Mouse (Mus musculus) mature B cell (primary cell): Measurements from ENCODE around the gene Acad8.

Experiments
- in situ Hi-C: fragments of 300-500 bp; cut with MboI; formaldehyde crosslinking; loops from 2 replicates; pipeline ENCODE4 v1.14.3; 2019

Gene Acad8

DNA sequence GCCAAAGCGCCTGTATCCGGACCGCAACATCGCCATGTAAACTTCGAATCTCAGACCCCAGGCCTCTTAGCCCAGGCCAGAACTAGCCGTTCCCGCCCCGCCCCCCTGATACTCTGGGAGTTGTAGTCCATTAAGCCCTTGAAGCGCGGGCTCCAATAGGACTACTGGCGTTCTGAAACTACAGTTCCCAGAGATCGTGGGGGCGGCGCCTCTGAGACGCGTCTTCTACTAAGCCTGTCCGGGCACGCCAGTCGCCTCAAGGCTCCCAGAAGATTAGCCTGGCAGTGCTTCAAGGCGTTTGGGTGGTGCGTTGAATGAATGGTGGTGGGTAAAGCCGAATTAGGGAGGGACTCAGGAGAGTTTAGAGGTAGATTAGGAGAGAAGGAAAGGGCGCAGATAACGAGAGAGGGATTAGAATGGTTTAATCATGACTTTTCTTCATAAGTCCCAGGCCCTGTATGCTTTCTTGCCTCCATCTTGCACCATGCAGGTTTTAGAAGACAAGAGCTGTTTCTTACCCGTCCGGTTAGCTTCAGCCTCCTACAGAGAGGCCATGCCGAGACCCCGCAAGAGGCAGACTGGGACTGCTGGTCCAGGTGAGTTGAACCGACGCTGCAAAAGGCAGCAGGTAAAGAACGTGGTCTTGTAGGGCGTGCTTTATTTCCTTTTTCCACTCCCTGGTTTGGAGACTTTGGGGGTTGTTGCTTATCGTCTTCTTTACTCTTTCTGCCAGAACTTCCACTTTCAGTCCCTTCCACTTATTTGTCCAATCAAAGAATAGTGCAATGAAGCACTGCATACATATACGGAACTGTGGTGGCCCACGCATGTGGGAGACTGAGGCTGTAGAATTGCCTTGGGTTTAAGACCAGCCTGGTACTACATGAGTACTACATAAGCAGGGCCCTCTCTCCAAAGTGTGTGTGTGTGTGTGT, at the start of gene Acad8, which contains the start of gene Thyn1:
Gene Acad8 (minus strand): TSS at position 106 of the 935 bp plus-strand sequence.
Gene Thyn1 (plus strand): TSS at position 250 of the 935 bp plus-strand sequence.
- in situ Hi-C loops: no loop called here

DNA sequence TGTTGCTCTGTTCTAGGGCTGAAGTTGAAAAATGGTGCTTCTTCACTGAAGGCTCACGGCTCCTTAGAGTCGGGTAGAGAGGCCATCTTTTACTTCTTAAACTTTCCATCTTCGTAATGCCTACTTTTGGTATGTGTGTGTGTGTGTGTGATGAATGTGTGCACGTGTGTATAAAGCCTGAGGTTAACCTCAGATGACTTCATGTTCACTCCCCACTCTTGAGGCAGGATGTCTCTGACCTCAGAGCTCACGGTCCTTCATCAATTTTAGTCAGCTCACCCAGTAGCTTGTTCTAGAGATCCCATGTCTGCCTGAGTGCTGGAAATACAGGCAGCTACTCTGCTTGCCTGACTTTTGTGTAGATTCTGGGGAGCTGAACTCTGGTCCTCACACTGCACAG, 44.5 kb upstream of the Acad8 start:
- in situ Hi-C loops: no loop called here

DNA sequence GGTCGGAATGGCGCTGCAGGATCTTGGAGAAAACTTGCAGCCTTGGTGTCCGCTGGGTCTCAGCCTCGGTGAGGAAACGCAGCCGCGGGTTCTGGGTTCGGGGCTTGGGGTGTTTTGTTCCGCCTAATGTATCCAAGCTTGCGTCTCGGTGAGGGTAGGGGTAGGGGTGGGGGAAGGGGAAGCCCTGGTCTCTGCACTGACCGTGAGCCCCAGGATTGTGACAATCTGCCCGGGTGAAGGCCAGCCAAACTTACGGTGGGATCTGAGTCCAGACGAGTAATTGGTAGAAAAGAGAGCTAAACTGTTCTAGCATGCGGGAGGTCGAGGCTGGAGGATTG, 31.4 kb upstream of the Acad8 start:
- in situ Hi-C loops: no loop called here

DNA sequence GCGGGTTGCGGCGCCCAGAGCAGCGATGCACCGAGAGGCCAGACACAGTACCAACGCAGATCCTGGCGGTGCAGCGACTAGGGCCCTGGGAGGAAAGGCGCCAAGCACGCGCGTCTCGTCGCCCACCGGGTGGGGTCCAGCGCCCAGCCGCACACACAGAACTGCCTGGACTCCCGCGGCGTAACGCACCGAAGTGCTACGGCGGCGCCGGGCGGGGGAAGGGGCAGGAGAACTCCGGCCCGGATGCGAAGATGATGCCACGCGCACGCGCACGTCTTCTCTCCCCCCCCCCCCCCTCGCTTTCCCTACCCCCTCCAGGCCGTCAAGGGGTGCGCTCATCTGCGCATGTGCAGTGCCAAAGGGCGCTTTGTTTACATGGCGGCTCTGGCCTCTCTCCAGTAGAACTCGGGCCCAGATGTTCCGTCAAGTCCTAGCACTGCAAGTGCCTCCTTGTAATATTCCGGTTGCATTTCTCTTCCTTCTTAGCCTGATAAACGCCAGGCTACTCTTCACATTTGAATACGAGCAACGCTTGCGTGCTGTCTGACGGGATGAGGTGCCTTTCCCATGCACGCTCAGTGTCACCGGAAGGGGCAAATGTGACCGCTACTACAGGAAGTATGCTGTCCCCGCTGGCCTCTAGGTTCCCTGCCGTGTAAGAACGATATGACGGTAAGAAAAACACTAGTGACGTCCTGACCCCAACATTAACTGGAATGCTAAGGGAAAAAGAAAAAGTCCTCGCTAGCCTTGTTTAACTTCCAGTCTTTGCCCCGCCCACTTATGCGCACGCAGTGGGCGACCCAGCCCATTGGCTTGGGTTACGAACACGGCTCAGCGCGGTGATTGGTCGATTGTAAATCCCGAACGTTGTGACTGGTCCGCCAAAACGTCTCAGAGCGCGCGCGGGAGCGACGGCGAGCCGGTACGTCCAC, 30.7 kb upstream of the Acad8 start, which contains the start of the genes Vps26b and Ncapd3:
Gene Vps26b (minus strand): TSS at position 238 of the 935 bp plus-strand sequence.
Gene Ncapd3 (plus strand): TSS at position 348 of the 935 bp plus-strand sequence.
- in situ Hi-C loops: no loop called here

DNA sequence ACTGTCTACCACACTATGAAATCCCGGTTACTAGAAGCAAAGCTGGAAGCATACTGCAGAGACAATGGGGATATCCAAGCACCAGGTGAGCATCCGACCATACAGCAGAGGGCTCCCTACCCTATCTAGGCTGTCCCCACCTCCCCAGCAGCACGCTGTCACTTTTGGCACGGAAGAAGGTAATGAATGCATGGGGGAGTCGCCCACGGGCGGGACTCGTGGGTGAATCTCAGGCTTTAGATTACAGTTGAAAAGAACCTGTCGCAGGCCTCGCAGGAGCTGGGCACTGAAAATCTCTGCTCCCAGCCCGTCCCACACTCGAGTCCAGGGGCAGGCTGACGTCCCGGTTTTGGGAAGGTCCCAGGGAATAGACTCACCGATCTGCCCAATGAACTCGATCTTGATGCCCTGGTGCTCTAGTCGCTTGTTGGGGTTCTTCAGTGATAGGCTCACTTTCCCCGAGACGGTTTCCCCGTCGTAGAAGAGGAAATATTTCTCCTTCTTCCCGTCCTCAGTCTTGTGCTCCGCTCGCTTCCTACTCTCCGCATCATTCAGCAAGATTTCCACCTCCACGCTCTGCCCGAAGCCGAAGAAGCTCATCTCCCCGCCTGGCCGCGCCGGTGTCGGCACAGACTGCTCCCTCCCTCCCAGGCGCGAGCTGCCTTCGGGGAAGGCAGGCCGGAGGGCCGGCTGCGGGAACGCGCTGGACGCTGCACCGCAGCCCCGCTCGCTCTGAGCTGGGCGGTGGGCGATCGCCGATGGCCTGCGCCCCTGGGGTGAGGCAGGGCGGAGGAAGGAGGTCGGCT, 29.9 kb upstream of the Acad8 start:
- in situ Hi-C loops: no loop called here

DNA sequence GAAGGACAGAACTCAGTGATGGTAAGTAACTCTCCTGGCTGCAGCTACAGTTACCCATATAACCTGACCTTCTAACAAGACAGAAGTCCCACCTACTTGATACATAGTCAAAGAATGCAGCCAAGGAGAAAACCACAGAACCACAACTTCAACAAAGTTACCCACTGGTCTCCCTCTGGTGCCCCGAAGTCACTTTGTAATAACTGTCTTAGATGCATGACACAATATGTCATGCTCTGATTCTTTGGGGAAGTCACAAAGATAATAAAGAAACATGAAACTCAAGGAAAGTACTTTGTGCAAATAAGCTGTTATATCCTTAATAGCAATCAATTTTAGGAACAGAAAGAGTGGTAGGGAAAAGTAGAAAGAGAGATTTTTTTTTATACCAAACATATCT, 27.3 kb upstream of the Acad8 start:
- in situ Hi-C loops: no loop called here

DNA sequence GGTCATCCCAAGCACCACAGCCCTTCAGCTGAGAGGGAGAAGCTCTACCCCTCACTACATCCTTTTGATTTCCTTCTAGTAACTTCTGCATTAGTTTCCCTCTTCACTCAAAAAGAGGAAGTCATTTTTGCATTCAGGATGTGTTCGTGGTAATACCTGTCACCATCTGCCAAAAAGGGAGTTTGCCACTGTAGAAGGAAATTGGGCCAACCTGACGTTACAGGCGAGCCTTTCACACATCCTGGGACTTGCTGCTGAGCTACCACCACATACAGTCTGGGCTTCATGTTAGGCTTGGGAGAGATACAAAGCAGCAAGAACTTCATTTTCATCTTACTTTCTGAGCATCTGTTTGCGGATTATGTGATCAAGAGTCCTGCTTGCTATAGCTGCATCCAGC, 24.3 kb upstream of the Acad8 start:
- in situ Hi-C loops: no loop called here

DNA sequence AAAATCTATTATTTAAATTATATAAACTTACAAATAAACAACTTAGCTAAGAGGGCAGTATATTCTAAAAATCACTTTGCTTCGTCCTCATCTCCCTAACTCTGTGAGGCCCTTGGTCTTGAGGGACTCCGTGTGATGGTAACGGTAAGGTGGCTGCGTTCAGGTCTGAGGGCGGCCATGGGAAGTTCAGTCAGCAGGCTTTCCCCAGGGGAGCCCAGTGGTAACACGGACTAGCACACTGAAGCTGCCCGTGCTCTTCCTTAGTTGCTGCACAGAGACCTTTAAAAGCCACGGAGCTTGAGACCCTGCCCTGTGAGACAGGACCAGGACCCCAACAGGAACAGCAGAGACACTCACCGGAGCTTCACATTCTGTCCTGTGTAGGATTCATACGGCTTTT, 19.6 kb upstream of the Acad8 start:
- in situ Hi-C loops: no loop called here

DNA sequence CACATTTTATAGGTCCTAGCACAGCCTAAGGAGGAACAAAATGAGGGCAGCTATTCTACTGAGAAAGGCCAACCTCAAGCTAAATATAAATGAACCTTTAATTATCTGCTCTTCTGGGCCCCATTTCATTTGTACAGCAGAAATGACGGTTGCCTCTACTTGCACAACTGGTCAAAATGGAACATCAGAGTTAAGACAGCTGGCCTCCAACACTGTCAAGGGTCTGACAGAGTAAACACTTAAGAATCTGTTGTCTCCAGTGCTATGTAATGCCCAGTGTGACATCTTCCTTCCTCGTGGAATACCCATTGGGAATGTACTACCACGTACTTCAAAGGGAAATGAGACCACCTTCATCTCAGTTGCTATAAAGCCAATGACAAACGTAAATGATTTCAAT, 12.2 kb upstream of the Acad8 start:
- in situ Hi-C loops: no loop called here

DNA sequence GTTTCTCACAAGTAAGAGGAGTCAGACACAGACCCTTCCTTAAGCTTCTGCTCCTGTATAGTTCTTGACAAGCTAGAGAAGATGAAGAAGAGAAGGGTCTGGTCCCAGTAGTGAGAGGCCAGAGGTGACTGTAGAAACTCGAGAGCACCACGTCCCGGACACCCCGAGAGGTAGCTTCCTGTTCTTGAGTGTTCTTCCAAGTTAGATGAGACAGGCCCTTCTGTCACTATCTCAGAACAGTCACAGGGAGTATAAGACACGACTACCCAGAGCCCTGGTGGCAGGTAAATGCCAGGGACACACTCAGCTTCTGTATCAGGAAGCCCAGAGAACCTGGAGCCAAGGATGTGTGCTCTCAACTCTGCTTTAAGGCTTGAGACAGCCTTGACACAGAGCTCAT, 9.9 kb upstream of the Acad8 start:
- in situ Hi-C loops: no loop called here

DNA sequence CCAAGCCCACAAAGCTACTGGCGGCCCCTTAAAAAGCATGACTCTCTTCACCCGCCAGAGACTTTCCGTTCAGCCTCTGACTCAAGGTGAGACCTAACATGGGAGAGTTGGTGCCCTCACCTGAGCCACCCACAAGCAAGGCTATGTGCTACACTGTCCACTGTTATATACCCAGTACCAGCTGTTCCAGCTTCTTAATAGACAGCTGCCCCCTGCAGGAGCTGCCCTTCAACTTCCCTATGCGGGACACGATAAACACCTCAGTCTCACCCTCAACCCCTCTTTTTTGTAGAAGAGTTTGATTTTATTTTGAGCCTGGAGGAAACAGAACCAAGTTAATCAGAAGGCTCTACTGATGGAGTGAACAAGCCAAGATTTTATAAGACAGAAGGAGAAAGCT, 7.5 kb upstream of the Acad8 start:
- in situ Hi-C loops: no loop called here

DNA sequence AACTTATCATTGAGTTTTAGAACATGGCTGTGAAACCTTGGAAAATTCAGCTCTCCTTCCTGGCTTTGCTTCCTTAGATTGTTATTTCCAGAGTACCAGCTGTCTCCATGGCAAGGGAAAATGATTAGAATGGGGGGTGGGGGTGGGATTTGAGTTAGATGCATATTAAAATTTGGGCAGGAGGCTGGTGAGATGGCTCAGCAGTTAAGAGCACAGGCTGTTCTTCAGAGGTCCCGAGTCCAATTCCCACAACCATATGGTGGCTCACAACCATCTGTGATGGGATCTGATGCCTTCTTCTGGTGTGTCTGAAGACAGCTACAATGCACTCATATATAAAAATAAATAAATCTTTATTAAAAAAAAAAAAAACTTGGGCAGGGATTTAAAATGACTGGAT, 6.6 kb upstream of the Acad8 start:
- in situ Hi-C loops: no loop called here

DNA sequence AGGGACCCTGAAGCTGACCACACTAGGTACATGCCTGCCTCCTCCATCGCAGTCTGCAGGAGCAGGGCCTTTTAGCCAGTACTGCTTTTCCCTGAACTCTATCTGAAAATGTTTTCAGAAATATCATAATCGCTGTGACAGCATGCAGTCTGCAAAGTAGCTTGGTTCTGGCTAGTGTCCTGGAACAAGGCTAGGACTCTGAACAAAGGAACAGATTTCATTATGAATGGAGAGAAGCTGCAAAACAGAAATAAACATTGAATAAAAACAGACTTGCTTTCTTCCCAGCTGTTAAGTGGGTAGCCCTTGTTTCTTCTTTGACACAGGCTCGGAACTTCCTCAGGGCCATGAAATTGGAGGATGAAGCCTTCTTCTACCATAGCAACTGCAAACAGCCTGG, 5.9 kb upstream of the Acad8 start:
- in situ Hi-C loops: no loop called here

DNA sequence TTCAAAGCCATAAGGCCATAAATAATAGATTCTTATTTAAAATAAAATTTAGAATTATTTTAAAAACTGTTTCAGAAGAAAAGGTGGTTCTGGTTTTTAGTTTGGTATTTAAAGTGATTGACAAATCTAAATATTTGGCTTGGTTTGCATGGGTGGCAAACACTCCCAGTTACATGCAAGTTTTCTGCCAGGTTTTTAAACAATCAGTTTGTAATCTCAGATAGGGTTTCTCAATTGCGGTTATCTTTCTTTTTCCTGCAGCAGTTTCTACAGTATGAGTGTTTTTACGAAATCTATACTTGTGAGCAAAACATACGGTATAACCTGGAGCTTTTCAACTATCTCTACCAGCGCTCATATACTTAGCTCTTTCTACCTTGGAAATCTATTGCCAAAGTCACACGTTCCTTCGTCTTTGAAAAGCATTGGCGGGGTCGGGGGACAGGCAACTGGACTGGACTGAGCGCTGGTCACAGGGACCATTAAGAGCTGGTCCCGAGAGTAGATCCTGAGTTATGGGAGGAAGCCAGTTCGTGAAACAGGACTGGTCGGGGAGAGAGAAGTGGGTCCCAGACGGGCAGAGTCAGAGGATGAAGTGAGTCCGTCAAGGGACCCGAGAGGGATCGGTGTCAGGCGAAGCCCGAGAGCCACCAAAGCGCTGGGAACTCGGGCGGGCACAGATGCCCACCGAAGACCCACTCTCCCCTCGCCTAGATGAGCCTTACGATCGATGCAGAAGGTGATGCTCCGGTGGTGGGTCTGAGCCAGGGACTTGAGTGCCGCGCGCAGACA, 501 bp downstream of the Acad8 start:
- in situ Hi-C loops: no loop called here

DNA sequence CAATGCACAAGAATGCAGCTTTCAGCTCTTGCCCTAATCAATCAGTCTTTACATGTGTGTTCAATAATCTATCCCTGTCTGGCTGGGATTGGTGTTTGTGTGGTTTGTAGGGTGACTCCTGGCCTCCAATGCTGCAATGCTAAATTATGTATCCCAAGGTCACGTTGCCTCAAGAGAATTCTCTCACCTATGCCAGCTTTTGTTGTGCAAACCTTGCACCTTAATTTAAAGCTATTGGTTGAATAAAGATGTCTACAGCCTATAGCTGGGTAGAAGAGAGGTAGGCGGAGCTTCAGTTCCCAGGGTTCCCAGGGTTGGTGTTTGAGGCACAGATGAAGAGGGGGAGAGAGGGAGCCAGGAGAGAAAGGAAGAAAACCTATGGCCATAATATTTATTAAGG, 1.9 kb downstream of the Acad8 start:
- in situ Hi-C loops: no loop called here

DNA sequence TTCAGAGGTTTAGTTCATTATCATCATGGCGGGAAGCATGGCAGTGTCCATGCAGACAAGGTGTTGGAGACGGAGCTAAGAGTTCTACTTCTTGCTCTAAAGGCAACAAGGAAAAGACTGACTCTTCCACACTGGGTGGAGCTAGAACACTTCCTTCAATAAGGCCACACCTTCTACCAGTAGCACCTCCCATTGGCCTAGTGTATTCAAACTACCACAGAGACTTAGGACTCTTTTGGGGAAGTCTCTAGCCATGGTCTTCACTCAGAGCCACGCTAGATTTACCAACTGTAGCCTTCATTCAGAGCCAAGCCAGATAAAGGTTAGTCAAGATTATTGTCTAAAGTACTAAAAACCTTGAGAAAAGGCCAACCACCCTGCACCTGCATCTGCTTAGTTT, 2.3 kb downstream of the Acad8 start:
- in situ Hi-C loops: no loop called here

DNA sequence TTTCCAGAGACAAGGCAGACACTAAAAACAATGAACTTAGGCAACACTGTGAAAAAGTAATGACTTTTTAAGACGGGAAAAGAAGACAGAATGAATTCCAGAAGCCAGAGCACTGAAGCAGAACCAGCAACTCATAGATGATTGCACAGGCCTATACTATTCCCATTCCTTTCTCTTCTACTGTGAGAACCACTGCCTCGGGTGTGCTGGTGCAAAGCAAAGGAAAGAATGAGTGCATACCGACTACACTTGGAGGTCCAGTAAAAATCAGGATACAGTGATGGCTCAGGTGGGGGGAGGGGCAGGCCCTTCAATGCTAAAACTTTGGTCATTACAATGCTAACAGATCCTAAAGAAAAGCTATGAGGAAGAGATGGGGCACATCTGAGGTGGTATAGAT, 5.5 kb downstream of the Acad8 start:
- in situ Hi-C loops: no loop called here

DNA sequence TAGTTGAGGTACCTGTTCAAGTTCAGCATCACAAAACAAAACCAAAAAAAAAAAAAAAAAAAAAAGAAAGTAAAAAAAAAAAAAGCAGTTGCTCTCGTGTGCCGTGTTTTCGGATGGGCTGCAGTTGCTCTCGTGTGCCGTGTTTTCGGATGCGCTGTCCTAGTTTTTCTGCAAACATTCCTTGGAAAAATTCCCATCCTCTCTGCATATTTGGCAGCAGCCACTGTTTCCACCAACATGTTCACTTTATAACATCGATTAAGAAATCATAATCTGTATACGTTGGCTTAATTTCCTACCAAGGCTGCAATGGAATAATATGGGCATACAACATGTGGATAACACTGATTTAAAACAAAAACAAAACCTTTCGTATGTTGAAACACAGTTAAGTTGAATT, 6.2 kb downstream of the Acad8 start:
- in situ Hi-C loops: no loop called here

DNA sequence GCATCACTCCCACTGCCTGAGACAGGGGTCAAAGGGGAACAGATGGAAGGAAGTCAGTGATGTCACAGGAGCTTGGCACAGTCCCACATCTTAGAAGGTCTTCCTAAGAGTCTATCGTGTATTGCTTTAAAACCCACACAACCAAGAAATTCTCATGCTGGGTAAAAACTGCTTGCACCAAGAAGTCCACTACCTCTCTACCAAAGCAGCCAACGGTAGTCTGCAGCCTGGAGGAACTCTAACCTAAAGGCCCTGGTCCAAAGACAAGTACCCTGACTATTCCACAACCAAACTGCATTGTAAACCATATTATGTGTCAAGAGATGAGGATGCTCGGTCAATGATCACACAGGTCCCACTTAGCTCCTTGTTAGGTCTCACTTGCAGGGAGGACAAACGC, 9.2 kb downstream of the Acad8 start:
- in situ Hi-C loops: no loop called here

DNA sequence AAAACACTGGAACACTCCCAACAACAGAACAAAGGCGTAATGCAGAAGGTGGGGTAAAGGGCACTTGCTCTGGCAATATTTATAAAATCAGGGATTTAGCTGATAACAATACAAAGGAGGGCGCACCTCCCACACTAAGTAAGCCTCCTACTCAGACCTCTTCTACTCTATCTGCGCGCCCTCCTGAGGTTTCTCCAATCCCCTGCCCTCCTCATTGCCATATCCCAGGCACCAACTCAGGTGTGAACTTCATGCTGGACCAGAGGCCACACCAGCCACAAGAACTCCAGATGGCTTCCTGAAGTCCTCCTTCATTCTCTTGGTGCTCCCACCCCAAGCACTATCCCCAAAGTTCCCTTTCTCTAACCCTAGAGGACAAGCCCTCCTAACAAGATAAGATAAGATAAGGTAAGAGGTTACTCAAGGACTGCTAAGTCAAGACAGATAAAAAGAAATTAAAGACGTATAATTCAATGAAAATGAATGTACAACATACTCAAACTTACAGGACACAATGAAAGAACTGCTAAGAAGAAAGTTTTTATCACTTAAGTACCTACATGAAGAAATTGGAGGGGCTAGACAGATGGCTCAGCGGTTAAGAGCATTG, 13.6 kb downstream of the Acad8 start:
- in situ Hi-C loops: no loop called here
